Mouse (Mus musculus) bone marrow, adult 2 months (tissue): Measurements from ENCODE around the gene Cdipt.

Experiments
- CTCF ChIP-seq: fragments of 200-500 bp; IDR thresholded peaks from 2 replicates; pipeline ENCODE4 v1.5.1; 2011; ENCODE audit warnings: low read length, control low read depth; ENCODE audit not compliant: control insufficient read depth, insufficient read depth
- POLR2A ChIP-seq: fragments of 200-500 bp; IDR thresholded peaks from 2 replicates; pipeline ENCODE4 v1.6.1; 2011; ENCODE audit warnings: low read depth, mild to moderate bottlenecking, control low read depth, low read length, borderline replicate concordance; ENCODE audit not compliant: control insufficient read depth

DNA sequence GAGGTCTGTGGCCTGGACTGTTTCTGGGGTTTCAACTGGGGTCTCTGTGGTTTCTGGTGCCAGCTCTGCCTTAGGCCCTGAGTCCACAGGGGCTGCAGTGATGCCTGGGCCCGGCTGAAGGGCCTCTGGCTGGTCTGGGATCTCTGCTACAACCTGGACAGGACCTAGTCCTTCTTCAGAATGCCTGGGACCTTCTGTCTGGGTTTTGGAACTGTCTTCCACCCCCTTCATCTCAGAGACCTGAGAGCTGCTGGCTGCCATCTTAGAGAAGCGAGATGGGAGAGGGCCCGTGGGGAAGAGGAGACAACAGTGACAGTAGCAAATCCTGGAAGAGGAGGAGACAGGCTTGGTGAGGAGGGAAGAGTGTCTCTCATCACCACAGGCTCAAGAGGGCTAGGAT, 44.3 kb downstream of the Cdipt start:
- TF ChIP-seq CTCF (no peak), POLR2A (no peak)
